Mouse (Mus musculus) cerebellum, adult 2 months (tissue): ENCODE data around the gene Gm13889.

Source experiments
- CTCF ChIP-seq: fragments of 200-500 bp; IDR thresholded peaks from 2 replicates; pipeline ENCODE4 v1.5.1; 2011; ENCODE audit warnings: low read depth, mild to moderate bottlenecking, control low read depth, low read length, moderate library complexity, borderline replicate concordance; ENCODE audit not compliant: insufficient read depth
- POLR2A ChIP-seq: fragments of 200-500 bp; IDR thresholded peaks from 2 replicates; pipeline ENCODE4 v1.6.1; 2011; ENCODE audit warnings: low read length, control low read depth, borderline replicate concordance; ENCODE audit not compliant: insufficient read depth

DNA sequence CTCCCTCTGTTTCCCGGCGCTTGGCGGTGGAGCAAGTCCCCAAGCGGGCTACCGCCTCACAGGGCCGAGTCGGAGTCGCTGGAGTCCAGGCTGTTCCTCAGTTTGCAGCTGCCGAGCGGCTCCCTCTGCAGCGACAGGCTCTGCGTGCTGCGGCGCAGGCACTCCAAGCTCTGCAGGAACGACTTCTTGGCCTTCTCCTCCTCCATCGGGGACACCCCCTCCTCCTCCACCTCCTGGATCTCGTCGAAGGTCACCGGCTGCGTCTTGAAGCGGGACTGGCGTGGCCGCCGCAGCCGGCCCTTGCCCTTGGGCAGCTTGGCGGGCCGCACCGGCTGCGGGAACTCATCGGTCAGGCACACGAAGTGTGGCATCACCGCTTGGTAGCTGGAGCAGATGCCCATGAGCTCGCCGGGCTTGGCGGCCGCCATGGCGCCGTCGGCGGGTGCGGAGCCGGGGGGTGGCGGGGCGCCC is 635 bp downstream of the Gm13889 start:
- TF ChIP-seq CTCF (no peak), POLR2A (no peak)
